Mouse (Mus musculus): Measurements from ENCODE around the gene H2-Eb1. TPM values are rescaled to one million over a fixed set of nuclear protein-coding genes. Genes with fewer than 3 reads are reported as not detected.

H2-Eb1 gene
- polyA plus RNA-seq, 1 experiment from 2014 or later, result 2.4 TPM

DNA sequence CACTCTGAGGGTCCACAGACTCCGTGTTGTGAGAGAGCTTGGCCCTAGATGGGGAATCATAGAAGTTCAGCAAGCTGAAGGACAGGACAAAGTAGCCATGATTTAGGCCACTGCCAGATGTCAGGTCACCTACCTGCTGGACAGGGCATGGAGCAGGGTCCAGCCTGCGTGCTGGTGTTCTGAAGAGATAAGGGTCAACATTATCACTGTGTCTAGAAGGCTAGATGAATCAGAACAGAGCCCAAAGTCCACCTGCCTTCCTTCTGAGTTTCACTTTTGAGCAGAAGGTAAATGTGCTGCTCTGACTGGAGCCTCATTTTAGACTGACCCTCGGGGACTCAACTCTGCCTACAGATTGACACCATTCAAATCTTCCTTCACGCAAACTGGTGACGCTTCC, 48.9 kb downstream of the H2-Eb1 start, which contains the start of gene Btnl2:
Gene Btnl2 (plus strand): TSS at position 284 of the 400 bp plus-strand sequence.
- H3K9me3 ChIP-seq, result no peaks in the 10 kb centered on the region
- no peak for ATAC-seq (ENCODE audit: extremely low read depth, insufficient number of reproducible peaks, low FRiP score, low TSS enrichment)
- H3K36me3 ChIP-seq, result no peaks in the 10 kb centered on the region
- no peak within 1 kb of the TSS for H3K27ac ChIP-seq (replicated peaks)
- H3K27me3 ChIP-seq (replicated peaks), result peaks cover 12% of the 10 kb centered on the region
- no peak within 1 kb of the TSS for H3K9ac ChIP-seq
- H3K4me2 ChIP-seq, result no peak within 1 kb of the TSS
- no peaks in the 10 kb centered on the region for H3K4me1 ChIP-seq
- WGBS, result 74% methylated on average over 5 of the region's 5 CpGs
- no peak within 1 kb of the TSS for H3K4me3 ChIP-seq

- ATAC-seq (ENCODE audit: extremely low read depth, insufficient number of reproducible peaks, low FRiP score, low TSS enrichment), result no peak
- WGBS, result 65% methylated on average over 1 of the region's 1 CpGs
- H3K9ac ChIP-seq, result no peak overlapping the region
- no peak overlapping the region for H3K4me3 ChIP-seq
- H3K27ac ChIP-seq (replicated peaks), result no peak overlapping the region
- no peak overlapping the region for H3K4me2 ChIP-seq
- no peaks in the 10 kb centered on the region for H3K36me3 ChIP-seq
- peaks cover 8% of the 10 kb centered on the region for H3K27me3 ChIP-seq (replicated peaks)
- no peaks in the 10 kb centered on the region for H3K9me3 ChIP-seq
- H3K4me1 ChIP-seq, result no peaks in the 10 kb centered on the region
These were observed 49.3 kb downstream of the H2-Eb1 start for GRCm38 (mm10) chr17:34354940-34355339.

GRCm38 (mm10) chr17:34362954-34363546, 57.4 kb downstream of the H2-Eb1 start:
- Histone ChIP-seq H3K4me1 (no peaks in the 10 kb centered on the region), H3K4me2 (no peak overlapping the region), H3K9ac (no peak overlapping the region), H3K27ac (replicated peaks) (no peak overlapping the region), H3K27me3 (replicated peaks) (no peaks in the 10 kb centered on the region), H3K4me3 (no peak overlapping the region), H3K9me3 (no peaks in the 10 kb centered on the region), H3K36me3 (no peaks in the 10 kb centered on the region)
- 70% methylated on average over 15 of the region's 15 CpGs for WGBS
- no peak for ATAC-seq (ENCODE audit: extremely low read depth, insufficient number of reproducible peaks, low FRiP score, low TSS enrichment)

- H3K27me3 ChIP-seq (replicated peaks), result no peaks in the 10 kb centered on the region
- 65% methylated on average over 3 of the region's 3 CpGs for WGBS
These were observed 58.1 kb downstream of the H2-Eb1 start for GRCm38 (mm10) chr17:34363676-34364310.

GRCm38 (mm10) chr17:34365031-34365430, 59.4 kb downstream of the H2-Eb1 start:
- Histone ChIP-seq H3K36me3 (no peaks in the 10 kb centered on the region), H3K4me2 (no peak overlapping the region), H3K27ac (replicated peaks) (no peak overlapping the region), H3K9me3 (no peaks in the 10 kb centered on the region), H3K9ac (no peak overlapping the region), H3K4me1 (no peaks in the 10 kb centered on the region), H3K27me3 (replicated peaks) (no peaks in the 10 kb centered on the region), H3K4me3 (no peak overlapping the region)
- 63% methylated on average over 10 of the region's 10 CpGs for WGBS
- no peak for ATAC-seq (ENCODE audit: extremely low read depth, insufficient number of reproducible peaks, low FRiP score, low TSS enrichment)

More at GRCm38 (mm10) chr17:34363676-34364310, 58.1 kb downstream of the H2-Eb1 start:
- Histone ChIP-seq H3K4me3 (no peak overlapping the region), H3K9me3 (no peaks in the 10 kb centered on the region), H3K27ac (replicated peaks) (no peak overlapping the region), H3K4me2 (no peak overlapping the region), H3K4me1 (no peaks in the 10 kb centered on the region), H3K9ac (no peak overlapping the region), H3K36me3 (no peaks in the 10 kb centered on the region)
- ATAC-seq (ENCODE audit: extremely low read depth, insufficient number of reproducible peaks, low FRiP score, low TSS enrichment), result no peak

Other genes with a start within 250 kb of the H2-Eb1 start
- 0.23 TPM in 2 replicates for gene H2-Oa, start 213.5 kb upstream of the H2-Eb1 start, polyA plus RNA-seq (2015; fragmentation: Nextera tagmentation; extraction: Ambion mirVana)
- 6.0 TPM in 2 replicates for gene H2-DMa, start 186.3 kb upstream of the H2-Eb1 start, polyA plus RNA-seq (2015; fragmentation: Nextera tagmentation; extraction: Ambion mirVana)
- 69.0 and 70.0 TPM in 2 replicates for gene Brd2, start 183.2 kb upstream of the H2-Eb1 start, polyA plus RNA-seq (2015; fragmentation: Nextera tagmentation; extraction: Ambion mirVana)
- gene H2-DMb2, start 162.6 kb upstream of the H2-Eb1 start, polyA plus RNA-seq (2015; fragmentation: Nextera tagmentation; extraction: Ambion mirVana), result 0.15 and 0.20 TPM in 2 replicates
- 0.24 and 0.27 TPM in 2 replicates for gene H2-DMb1, start 152.8 kb upstream of the H2-Eb1 start, polyA plus RNA-seq (2015; fragmentation: Nextera tagmentation; extraction: Ambion mirVana)
- 1.4 and 1.6 TPM in 2 replicates for gene Tap1, start 118.3 kb upstream of the H2-Eb1 start, polyA plus RNA-seq (2015; fragmentation: Nextera tagmentation; extraction: Ambion mirVana)
- gene Psmb9, start 118.1 kb upstream of the H2-Eb1 start, polyA plus RNA-seq (2015; fragmentation: Nextera tagmentation; extraction: Ambion mirVana), result 1.7 and 2.1 TPM in 2 replicates
- gene Psmb8, start 108.1 kb upstream of the H2-Eb1 start, polyA plus RNA-seq (2015; fragmentation: Nextera tagmentation; extraction: Ambion mirVana), result 3.2 and 4.3 TPM in 2 replicates
- gene Tap2, start 102.3 kb upstream of the H2-Eb1 start, polyA plus RNA-seq (2015; fragmentation: Nextera tagmentation; extraction: Ambion mirVana), result 1.8 and 2.1 TPM in 2 replicates
- not detected in 2 replicates for gene H2-Ob, start 67.0 kb upstream of the H2-Eb1 start, polyA plus RNA-seq (2015; fragmentation: Nextera tagmentation; extraction: Ambion mirVana)
- 13.0 TPM in 2 replicates for gene H2-Ab1, start 48.2 kb upstream of the H2-Eb1 start, polyA plus RNA-seq (2015; fragmentation: Nextera tagmentation; extraction: Ambion mirVana)
- gene H2-Aa, start 18.0 kb upstream of the H2-Eb1 start, polyA plus RNA-seq (2015; fragmentation: Nextera tagmentation; extraction: Ambion mirVana), result 0.80 and 1.4 TPM in 2 replicates
- gene H2-Eb2, start 19.8 kb downstream of the H2-Eb1 start, polyA plus RNA-seq (2015; fragmentation: Nextera tagmentation; extraction: Ambion mirVana), result not detected in 2 replicates
- not detected in 2 replicates for gene Btnl2, start 49.0 kb downstream of the H2-Eb1 start, polyA plus RNA-seq (2015; fragmentation: Nextera tagmentation; extraction: Ambion mirVana)
- not detected in 2 replicates for gene Btnl1, start 71.3 kb downstream of the H2-Eb1 start, polyA plus RNA-seq (2015; fragmentation: Nextera tagmentation; extraction: Ambion mirVana)
- 0.19 TPM in 1 of 2 replicates, not detected in the other for gene BC051142, start 93.0 kb downstream of the H2-Eb1 start, polyA plus RNA-seq (2015; fragmentation: Nextera tagmentation; extraction: Ambion mirVana)
- gene Btnl4, start 171.5 kb downstream of the H2-Eb1 start, polyA plus RNA-seq (2015; fragmentation: Nextera tagmentation; extraction: Ambion mirVana), result not detected in 2 replicates
- not detected in 2 replicates for gene Btnl6, start 211.5 kb downstream of the H2-Eb1 start, polyA plus RNA-seq (2015; fragmentation: Nextera tagmentation; extraction: Ambion mirVana)

Measured in heart, embryonic 13.5 days (tissue).